Mouse (Mus musculus): ENCODE results near the gene Vtcn1.

The Vtcn1 gene

DNA sequence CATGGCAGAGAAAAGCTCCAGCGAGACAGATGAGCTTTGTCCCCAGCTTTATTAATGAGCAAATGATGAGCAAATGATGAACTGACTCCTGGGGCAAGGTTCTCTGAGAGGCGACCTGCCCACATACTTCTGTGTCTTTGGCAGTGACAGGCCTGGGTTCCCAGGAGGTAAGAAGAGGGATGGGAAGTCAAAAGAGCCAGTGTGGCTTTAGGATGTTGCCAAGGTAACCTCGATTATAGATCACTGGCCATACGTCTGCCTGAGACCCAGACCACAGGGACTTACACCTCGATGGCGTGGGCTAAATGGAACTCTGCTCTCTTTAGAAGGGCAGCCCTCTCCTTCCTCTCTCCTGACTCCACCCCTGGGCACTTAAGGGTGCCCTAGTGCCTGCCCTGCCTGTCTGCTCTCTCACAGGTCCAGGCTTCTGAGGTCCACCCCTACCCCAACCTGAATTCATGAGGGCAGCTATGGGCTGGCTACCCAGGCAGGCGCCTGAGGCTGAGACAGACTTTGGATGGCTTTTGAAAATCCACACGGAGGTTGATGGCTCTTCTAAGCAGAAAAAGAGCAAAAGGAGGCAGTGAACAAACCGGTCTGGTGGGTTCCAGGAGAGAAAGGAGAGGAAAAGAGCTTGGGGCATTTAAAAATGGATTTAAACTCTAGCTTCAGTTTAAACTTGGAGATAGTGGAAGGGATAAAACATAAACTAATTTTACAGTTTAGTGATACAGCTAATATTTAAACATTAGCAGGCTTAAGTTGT is 31.0 kb downstream of the Vtcn1 start:
- no peak for DNase-seq (ENCODE audit: low spot score)

GRCm38 (mm10) chr3:100857139-100857538 is 31.9 kb downstream of the Vtcn1 start:
- no peak for DNase-seq (ENCODE audit: low spot score)

- DNase-seq (ENCODE audit: low spot score): no peak
These were observed 33.2 kb downstream of the Vtcn1 start for GRCm38 (mm10) chr3:100858334-100859002.

DNA sequence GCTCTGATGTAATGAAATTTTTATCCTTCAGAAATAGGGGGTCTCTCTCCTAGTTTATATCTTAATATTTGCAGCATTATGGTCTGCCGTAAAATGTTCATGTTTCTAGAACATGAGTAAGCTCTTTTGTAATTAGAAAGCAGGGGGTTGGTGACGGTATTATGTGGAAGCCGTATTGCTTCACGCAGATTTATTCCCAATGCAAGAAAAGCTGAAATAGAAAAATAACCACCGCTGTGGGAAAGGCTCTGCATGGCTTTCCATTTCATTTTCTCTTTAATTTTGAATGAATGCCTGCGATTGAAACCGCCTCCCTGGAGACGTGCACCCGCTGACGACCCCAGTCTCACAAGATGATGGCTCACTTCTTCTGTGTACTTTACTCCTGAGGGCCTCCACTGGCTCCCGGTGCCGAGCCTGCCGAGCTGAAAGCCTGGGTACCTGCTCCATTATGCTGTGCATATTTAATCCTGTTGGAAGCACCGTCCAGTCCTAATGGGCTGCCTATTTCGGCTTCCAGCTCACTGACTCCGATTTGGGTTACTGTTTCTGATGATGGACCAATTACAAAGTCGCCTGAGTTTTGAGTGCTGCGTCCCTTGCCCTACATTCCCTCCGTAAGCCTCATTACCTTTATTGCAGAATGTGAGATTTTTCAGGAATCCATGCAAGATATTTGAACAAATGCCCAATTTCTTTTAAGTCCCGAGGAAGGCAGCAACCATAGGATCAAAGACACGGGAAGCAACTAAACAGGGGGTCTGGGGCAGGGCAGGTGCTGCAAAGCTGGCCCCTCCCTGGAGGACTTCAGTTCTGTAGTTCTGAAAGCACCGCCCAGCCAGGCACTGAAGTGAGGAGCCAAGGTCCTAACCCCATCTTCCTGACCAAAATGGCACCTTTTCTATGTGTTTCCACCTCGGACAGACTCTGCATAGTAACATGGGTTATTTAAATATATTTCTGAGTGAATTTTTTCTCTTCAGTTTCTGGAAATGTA is 36.3 kb downstream of the Vtcn1 start:
- no peak for DNase-seq (ENCODE audit: low spot score)

DNA sequence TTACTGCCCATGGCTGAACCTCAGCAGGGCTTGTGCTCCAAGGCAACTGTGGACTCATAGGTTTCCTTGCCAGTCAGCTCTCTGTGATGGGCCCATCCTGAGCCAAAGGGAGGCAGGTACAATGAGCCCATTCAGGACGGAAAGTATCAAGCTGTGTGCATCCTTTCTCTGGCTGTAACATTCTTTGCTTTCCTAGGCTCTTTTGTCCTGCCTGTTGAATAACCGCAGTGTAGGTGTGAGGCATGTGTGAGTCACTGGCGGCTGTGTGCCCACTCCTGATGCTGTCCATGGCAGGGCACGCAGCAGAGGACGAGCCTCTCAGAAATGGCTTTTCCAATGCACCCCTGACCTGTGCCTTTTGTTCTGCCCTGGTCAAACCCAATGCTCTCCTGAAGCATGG is 41.7 kb downstream of the Vtcn1 start:
- DNase-seq (ENCODE audit: low spot score): no peak

DNA sequence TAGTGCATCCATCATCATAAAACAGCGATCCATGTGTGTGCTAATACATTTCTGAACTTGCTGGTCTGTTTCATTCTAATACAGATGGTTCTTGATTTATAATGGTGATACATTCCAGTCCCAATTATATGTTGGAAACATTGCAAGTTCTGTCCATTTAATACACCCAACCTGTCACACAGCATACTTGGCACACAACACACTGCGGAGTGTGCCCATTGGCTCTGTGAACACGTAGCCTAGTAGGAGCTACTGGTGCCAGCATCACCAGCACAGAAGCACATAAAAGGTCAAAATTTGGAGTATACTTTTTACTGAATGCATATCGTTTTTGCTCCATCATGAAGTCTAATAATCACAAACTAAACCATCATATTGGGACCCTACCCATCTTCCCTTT is 51.8 kb downstream of the Vtcn1 start:
- DNase-seq (ENCODE audit: low spot score): no peak

- DNase-seq (ENCODE audit: low spot score): no peak
These were observed 56.1 kb downstream of the Vtcn1 start for GRCm38 (mm10) chr3:100881403-100881802.

- no peak for DNase-seq (ENCODE audit: low spot score)
These were observed 56.8 kb downstream of the Vtcn1 start for GRCm38 (mm10) chr3:100881843-100882634.

- no peak for DNase-seq (ENCODE audit: low spot score)
These were observed 64.0 kb downstream of the Vtcn1 start for GRCm38 (mm10) chr3:100889234-100889633.

GRCm38 (mm10) chr3:100890406-100890805 is 65.1 kb downstream of the Vtcn1 start:
- no peak for DNase-seq (ENCODE audit: low spot score)

DNA sequence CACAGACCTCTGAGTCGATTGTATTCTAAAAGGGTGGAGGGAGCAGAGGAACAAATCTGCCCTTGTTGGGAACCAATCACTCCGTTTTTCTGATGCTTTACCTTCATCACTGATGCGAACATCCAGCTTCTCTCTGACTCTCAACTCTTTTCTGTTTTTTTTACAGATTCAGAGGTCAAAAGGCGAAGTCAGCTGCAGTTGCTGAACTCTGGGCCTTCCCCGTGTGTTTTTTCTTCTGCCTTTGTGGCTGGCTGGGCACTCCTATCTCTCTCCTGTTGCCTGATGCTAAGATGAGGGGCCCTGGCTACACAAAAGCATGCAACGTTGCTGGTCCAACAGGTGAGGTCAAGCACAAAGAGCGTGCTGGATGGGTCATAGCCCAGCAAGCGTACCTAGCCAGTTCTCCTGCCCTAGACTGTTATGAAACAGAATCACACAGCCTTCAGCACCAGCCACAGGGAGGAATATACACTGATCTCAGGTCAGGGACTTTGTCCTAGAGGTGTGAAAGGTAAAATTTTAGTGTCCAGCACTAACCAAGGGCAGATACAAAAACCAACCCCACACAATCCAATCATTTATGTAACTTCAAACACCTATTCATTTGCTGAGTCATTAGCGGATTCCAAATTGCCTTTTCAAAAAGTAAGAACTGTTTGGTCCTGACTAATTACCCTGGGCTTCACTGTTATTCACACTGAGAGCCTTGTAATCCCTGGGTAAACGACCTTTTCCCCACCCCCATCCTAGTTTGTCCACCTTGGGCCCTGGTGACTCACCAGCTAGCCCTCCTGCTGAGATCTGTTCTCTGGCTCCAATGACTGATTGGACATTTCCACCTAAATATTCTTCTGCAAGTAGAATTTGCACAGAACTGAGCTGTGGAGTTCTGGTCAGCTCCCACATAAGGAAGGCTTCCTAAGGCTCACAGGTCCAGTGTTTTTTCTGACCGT is 67.4 kb downstream of the Vtcn1 start:
- DNase-seq (ENCODE audit: low spot score): no peak

- DNase-seq (ENCODE audit: low spot score): no peak
These were observed 70.2 kb downstream of the Vtcn1 start for GRCm38 (mm10) chr3:100895500-100895899.

GRCm38 (mm10) chr3:100906128-100906527 is 80.9 kb downstream of the Vtcn1 start:
- DNase-seq (ENCODE audit: low spot score): no peak

DNA sequence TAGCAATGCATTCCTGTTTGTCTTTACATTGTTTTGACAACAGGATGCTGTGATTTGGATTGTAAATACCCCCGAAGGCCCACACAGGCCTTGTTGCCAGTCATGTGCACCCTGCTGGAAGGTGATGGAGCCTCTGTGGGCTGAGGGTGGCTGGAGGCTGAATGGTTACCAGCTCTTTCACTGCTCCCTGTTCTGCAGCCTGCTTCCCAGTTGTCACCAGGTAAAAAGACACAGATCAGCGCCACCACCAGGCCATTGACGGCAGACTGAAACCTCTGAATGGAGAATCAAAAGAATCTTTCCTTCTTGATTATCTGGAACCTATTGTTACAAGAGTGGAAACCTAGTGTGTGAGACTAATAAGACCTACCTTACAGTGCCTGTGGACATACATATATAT is 81.7 kb downstream of the Vtcn1 start:
- DNase-seq (ENCODE audit: low spot score): no peak

DNA sequence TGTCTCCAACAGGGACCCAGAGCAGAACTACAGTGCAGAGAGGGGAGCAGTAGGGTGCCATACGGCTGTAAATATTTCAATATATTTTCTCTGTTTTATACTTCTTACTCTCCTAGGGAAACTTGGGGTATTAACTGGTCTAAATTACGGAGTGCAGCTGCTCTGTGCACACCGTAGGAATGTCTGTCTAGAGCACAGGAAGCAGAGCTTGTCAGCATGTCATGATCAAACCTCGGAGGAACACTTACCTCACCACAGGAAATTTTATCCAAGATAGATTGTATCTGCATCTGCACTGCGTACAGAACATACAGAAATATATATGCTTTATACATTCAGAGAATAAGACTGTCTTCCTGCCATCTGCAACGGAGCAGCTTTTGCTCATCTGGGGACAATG is 83.3 kb downstream of the Vtcn1 start:
- no peak for DNase-seq (ENCODE audit: low spot score)

DNA sequence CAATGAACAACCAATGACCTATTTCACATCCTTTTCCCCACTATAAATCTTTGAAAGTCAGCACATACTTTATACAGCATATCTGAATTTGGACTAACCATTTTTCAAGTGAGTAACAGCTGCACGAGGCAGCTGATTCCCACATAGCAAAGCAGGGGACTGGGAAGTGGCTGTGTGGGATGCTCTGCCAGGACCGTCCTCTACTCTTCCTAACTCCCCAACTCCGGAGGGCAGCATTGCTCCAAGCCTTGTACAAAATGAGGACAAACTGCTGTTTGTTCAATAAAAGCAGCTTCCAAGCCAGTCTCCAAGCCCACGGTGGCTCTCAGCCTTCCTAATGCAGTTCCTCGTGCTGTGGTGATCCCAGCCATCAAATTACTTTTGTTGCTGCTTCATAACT is 85.4 kb downstream of the Vtcn1 start:
- no peak for DNase-seq (ENCODE audit: low spot score)

- DNase-seq (ENCODE audit: low spot score): no peak
These were observed 85.8 kb downstream of the Vtcn1 start for GRCm38 (mm10) chr3:100911026-100911425.

DNA sequence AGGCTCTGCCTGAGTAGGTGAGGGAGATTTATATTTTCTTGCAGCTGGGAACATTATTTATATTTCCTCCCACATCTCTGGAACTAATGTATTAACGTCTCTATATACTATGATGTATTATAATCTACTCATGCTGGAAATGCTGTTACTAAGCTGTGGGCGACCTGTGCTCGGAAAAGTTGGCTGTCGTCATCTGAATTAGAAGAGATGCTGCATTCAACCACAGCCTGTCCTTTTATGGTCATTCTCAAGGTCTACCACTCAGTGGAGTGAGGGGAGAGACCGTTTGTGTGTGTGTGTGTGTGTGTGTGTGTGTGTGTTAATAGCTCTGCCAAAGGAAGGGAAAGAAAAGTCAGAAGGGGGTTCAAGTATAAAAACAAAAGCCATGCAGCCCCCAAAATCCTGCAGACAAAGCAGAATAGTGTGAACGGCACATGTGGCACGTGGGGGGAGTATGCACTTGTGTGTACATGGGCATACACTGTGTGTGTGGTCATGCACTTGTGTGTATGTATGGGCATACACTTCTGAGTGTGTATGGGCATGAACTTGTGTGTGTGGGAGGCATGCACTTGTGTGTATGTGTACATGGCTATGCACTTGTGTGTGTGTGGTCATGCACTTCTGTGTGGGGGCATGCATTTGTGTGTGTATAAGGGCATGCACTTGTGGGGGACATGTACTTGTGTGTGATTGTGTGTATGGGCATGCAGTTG is 86.4 kb downstream of the Vtcn1 start:
- DNase-seq (ENCODE audit: low spot score): no peak

DNA sequence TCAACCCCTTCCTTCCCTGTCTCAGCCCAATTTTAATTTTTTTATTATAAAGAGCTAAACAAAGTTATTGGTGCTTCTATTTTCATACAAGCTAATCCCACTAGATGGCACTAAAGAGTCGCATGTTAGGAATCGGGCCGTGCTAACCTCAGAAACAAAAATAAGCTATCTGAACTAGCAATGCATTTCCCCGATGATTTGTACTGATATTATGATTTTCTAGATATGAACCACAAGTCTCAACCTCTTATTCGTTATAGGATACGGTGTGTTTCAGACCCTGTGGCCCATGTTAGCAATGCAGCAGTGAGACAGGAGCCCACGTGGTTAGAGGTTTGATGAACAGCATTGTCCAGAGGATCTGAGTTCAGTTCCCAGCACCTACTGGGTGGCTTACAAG is 91.6 kb downstream of the Vtcn1 start:
- DNase-seq (ENCODE audit: low spot score): peak; percentile 31

DNA sequence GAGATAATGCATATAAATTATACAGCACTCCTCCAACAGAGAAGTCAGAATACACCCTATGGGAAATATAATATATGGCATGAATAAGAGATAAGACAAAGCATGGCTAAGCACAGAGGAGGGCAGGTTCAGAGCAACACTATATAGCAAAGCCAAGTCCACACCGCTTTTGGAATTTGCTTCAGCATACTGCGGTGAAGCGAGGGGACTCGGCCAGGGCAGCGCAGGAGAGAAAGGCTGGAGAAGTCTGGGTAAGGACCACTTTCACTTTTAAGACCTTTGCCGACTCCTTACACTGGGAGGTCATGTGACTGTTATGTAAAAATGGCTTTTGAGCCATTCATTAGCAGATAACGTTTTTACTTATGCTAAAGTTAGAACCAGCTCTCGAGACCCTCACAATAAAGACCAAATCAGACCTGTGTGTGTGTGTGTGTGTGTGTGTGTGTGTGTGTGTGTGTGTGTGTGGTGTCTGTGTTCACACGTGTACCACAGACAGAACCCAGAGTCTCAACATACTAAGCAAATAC is 95.4 kb downstream of the Vtcn1 start:
- no peak for DNase-seq (ENCODE audit: low spot score)
